Mouse (Mus musculus) megakaryocyte, embryonic 14.5 days (primary cell): ENCODE measurements at regions not wholly inside any gene's neighbourhood (a gene's known extent, or its start where the extent isn't known, plus 50 kb on each side); places are given as distances from the start of the nearest gene placed in this dataset.

Source experiments
- H3K27me3 ChIP-seq: replicated peaks from 2 replicates; pipeline ENCODE3; 2012; ENCODE audit warnings: inconsistent platforms
- H3K36me3 ChIP-seq: replicated peaks from 2 replicates; pipeline ENCODE3; 2012; ENCODE audit warnings: low read length, inconsistent platforms, mixed read lengths
- H3K4me1 ChIP-seq: 2 replicates; pipeline ENCODE4 v1.6.1; 2012; ENCODE audit warnings: inconsistent platforms
- H3K4me3 ChIP-seq: replicated peaks from 2 replicates; pipeline ENCODE3; 2012; ENCODE audit warnings: moderate library complexity, mild to moderate bottlenecking, inconsistent platforms
- H3K9me3 ChIP-seq: 2 replicates; pipeline ENCODE4 v1.6.1; 2012; ENCODE audit warnings: inconsistent platforms
- FLI1 ChIP-seq: IDR thresholded peaks from 2 replicates; pipeline ENCODE4 v1.6.1; 2012; ENCODE audit warnings: low read length, inconsistent platforms, mixed read lengths
- GATA1 ChIP-seq: IDR thresholded peaks from 3 replicates; pipeline ENCODE4 v1.6.1; 2012; ENCODE audit warnings: mixed read lengths, low read length, inconsistent platforms, borderline replicate concordance

- H3K36me3 ChIP-seq = no peaks in the 10 kb centered on the region
- H3K9me3 ChIP-seq = no peaks in the 10 kb centered on the region
- no peak overlapping the region for H3K4me3 ChIP-seq
- no peaks in the 10 kb centered on the region for H3K27me3 ChIP-seq
- H3K4me1 ChIP-seq = no peaks in the 10 kb centered on the region
- TF ChIP-seq FLI1 = no peak
- TF ChIP-seq GATA1 = no peak
These were observed 325.6 kb upstream of the Hsf2 start for GRCm38 (mm10) chr10:57160546-57160945.

GRCm38 (mm10) chr10:57163359-57163758 lies 322.8 kb upstream of the Hsf2 start:
- Histone ChIP-seq H3K36me3 (no peaks in the 10 kb centered on the region), H3K4me3 (no peak overlapping the region), H3K4me1 (no peaks in the 10 kb centered on the region), H3K27me3 (no peaks in the 10 kb centered on the region), H3K9me3 (no peaks in the 10 kb centered on the region)
- TF ChIP-seq GATA1 (no peak), FLI1 (no peak)

- peaks cover 9% of the 10 kb centered on the region; the same call in 1 of the 2 replicates for H3K9me3 ChIP-seq
- no peak overlapping the region for H3K4me3 ChIP-seq
- TF ChIP-seq GATA1 (no peak), FLI1 (no peak)
These were observed 302.6 kb upstream of the Hsf2 start for GRCm38 (mm10) chr10:57183560-57183959.

GRCm38 (mm10) chr10:57210701-57211100 lies 275.5 kb upstream of the Hsf2 start:
- Histone ChIP-seq H3K36me3 (no peaks in the 10 kb centered on the region), H3K4me1 (no peaks in the 10 kb centered on the region), H3K4me3 (no peak overlapping the region), H3K27me3 (no peaks in the 10 kb centered on the region), H3K9me3 (no peaks in the 10 kb centered on the region)
- TF ChIP-seq FLI1 (no peak), GATA1 (no peak)

More at GRCm38 (mm10) chr10:57183560-57183959, 302.6 kb upstream of the Hsf2 start:
- Histone ChIP-seq H3K4me1 (no peaks in the 10 kb centered on the region), H3K27me3 (no peaks in the 10 kb centered on the region), H3K36me3 (no peaks in the 10 kb centered on the region)

GRCm38 (mm10) chr10:57231117-57231516 lies 255.1 kb upstream of the Hsf2 start:
- H3K27me3 ChIP-seq = no peaks in the 10 kb centered on the region
- H3K9me3 ChIP-seq = peaks cover 2% of the 10 kb centered on the region; the same call in 1 of the 2 replicates
- TF ChIP-seq FLI1 = no peak
- no peak for TF ChIP-seq GATA1
- H3K4me1 ChIP-seq = no peaks in the 10 kb centered on the region
- no peak overlapping the region for H3K4me3 ChIP-seq
- no peaks in the 10 kb centered on the region for H3K36me3 ChIP-seq

GRCm38 (mm10) chr10:57281220-57281619 lies 205.0 kb upstream of the Hsf2 start:
- Histone ChIP-seq H3K9me3 (0 out of 2 replicates have a peak, but pooled peaks cover 2% of the 10 kb centered on the region), H3K27me3 (no peaks in the 10 kb centered on the region), H3K36me3 (no peaks in the 10 kb centered on the region), H3K4me3 (no peak overlapping the region), H3K4me1 (no peaks in the 10 kb centered on the region)
- TF ChIP-seq FLI1 = no peak
- TF ChIP-seq GATA1 = no peak

GRCm38 (mm10) chr10:57282896-57283295 lies 203.3 kb upstream of the Hsf2 start:
- TF ChIP-seq FLI1 (no peak), GATA1 (no peak)
- no peaks in the 10 kb centered on the region for H3K27me3 ChIP-seq
- H3K4me1 ChIP-seq = no peaks in the 10 kb centered on the region
- H3K9me3 ChIP-seq = 0 out of 2 replicates have a peak, but pooled peaks cover 2% of the 10 kb centered on the region
- H3K36me3 ChIP-seq = no peaks in the 10 kb centered on the region
- no peak overlapping the region for H3K4me3 ChIP-seq

- Histone ChIP-seq H3K27me3 (no peaks in the 10 kb centered on the region), H3K4me3 (no peak overlapping the region), H3K4me1 (no peaks in the 10 kb centered on the region), H3K9me3 (peaks cover 18% of the 10 kb centered on the region), H3K36me3 (no peaks in the 10 kb centered on the region)
- no peak for TF ChIP-seq GATA1
- TF ChIP-seq FLI1 = no peak
These were observed 194.6 kb upstream of the Hsf2 start for GRCm38 (mm10) chr10:57291596-57291995.

- H3K4me3 ChIP-seq = no peak overlapping the region
- H3K9me3 ChIP-seq = no peaks in the 10 kb centered on the region
- TF ChIP-seq GATA1 = no peak
- TF ChIP-seq FLI1 = no peak
- H3K27me3 ChIP-seq = no peaks in the 10 kb centered on the region
- no peaks in the 10 kb centered on the region for H3K36me3 ChIP-seq
- no peaks in the 10 kb centered on the region for H3K4me1 ChIP-seq
These were observed 172.4 kb upstream of the Hsf2 start for GRCm38 (mm10) chr10:57313799-57314198.

- H3K27me3 ChIP-seq = no peaks in the 10 kb centered on the region
- no peak for TF ChIP-seq FLI1
- no peak for TF ChIP-seq GATA1
- no peaks in the 10 kb centered on the region for H3K36me3 ChIP-seq
- H3K4me3 ChIP-seq = no peak overlapping the region
- no peaks in the 10 kb centered on the region for H3K9me3 ChIP-seq
- H3K4me1 ChIP-seq = no peaks in the 10 kb centered on the region
These were observed 169.1 kb upstream of the Hsf2 start for GRCm38 (mm10) chr10:57317067-57317466.

GRCm38 (mm10) chr10:57319171-57319570 lies 167.0 kb upstream of the Hsf2 start:
- no peaks in the 10 kb centered on the region for H3K36me3 ChIP-seq
- H3K4me1 ChIP-seq = no peaks in the 10 kb centered on the region
- TF ChIP-seq GATA1 (no peak), FLI1 (no peak)
- no peaks in the 10 kb centered on the region for H3K9me3 ChIP-seq
- no peaks in the 10 kb centered on the region for H3K27me3 ChIP-seq
- H3K4me3 ChIP-seq = no peak overlapping the region
